Mouse (Mus musculus) A20 (cell line): ENCODE data around the gene Krt88.

ENCODE experiments used
- DNase-seq: peaks from one replicate; pipeline ENCODE4 v3.0.0-alpha.2; 2011; ENCODE audit warnings: low read depth, low spot score

Gene Krt88

GRCm38 (mm10) chr15:101479007-101479665 lies 31.6 kb downstream of the Krt88 start:
- DNase-seq: no peak

- DNase-seq: no peak
Observed at GRCm38 (mm10) chr15:101479666-101480060, 32.1 kb downstream of the Krt88 start.

DNA sequence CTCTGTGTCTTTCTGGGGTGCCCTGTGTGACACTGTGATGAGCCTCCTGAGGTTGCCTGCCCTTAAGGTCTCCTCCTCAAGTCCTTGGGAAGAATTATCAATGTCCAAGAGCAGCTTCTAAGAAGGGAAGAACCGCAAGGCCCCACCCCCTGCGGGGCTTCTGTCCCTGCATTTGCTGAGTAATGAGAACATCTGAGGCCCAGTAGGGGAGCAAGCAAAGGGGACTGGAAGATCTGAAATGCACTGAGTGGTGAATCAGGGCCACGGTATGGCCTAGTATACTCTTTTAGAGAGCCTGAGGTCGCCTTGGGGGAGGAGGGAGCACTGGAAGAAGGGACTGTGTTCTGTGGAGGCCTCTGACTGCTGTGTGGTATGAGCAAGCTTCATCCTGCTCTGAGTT lies 34.5 kb downstream of the Krt88 start:
- no peak for DNase-seq

DNA sequence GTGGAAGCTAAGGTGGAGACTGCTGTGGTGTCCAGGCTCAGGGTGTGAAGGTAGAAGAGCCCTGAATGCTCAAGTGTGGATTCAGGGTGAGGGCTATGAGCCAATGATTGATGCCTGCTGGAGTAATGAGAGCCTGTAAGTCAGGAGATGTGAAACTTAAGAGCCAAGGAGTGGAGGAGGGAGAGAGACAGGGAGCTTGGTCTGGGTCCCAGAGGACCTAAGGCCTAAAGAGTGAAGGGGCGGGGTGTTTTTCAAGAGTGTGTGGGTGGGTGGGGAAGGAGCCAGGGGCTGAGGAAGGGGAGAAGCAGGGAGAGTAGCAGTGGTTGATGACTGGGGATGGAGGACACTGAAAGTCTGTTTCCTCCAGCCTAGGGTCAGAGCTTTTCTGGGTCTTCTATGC lies 36.1 kb downstream of the Krt88 start:
- DNase-seq: no peak

- DNase-seq: no peak
Observed at GRCm38 (mm10) chr15:101484939-101485338, 37.4 kb downstream of the Krt88 start.

- no peak for DNase-seq
Observed at GRCm38 (mm10) chr15:101485911-101486635, 38.5 kb downstream of the Krt88 start.

DNA sequence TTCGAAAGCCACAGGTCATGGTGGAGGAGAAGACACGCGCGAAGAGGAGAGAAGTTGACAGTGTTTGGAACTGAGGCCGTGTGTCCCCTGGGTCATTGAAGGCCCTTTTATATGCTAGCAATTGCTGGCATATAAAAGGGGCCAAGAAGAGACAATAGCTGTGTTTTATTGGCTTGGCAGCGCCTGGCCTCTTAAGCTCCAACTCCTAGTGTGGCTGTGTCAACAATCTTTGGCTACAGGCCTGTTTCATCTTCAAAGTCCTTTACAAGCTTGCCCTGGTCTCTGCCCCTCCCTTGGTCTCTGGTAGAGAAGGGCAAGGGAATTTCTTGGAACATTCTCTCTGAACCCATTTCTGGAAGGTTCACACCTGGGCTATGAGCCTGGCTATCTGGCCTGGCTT lies 43.9 kb downstream of the Krt88 start, which contains the start of gene Krt83:
Krt83 (minus strand) TSS at position 82 of the 400 bp plus-strand sequence.
- DNase-seq: no peak

- DNase-seq: no peak
Observed at GRCm38 (mm10) chr15:101492718-101493117, 45.2 kb downstream of the Krt88 start.

GRCm38 (mm10) chr15:101493713-101494112 lies 46.2 kb downstream of the Krt88 start:
- DNase-seq: no peak

DNA sequence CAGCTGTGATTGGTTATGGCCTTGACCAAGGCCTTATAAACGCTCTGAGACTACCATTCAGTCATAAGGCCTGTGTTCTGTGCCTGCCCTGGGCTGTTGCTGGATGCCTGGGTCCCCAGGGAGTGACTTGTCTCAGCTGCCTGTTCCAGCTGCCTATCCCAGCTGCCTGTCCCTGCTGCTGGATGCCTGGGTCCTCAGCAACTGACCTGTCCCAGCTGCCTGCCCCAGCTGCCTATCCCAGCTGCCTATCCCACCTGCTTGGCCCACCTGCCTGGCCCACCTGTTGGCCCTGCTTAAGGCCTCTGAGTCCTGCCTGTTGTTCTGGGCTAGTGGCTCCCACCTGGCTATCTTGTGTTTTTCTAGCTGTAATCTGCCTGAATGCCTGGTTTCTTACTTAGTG lies 46.7 kb downstream of the Krt88 start:
- no peak for DNase-seq

GRCm38 (mm10) chr15:101495266-101495665 lies 47.7 kb downstream of the Krt88 start:
- no peak for DNase-seq

- no peak for DNase-seq
Observed at GRCm38 (mm10) chr15:101497181-101497580, 49.6 kb downstream of the Krt88 start.
